15 mouse cellular contexts compared by ENCODE assay signal in genomic region chr1:20306116-20306515, GRCm38 (mm10).
DNase-seq lines count a peak whose midpoint lies in the region; ATAC-seq and TF ChIP-seq lines count a peak whose summit lies in the region.
"Had no signal": no experiment of that assay in that cellular context is flagged by ENCODE, and none has a peak within 500 bp of the region (broad histone marks: within the 10 kb centered on the region; RNA-seq: fewer than 3 reads in every experiment).

No protein-coding gene starts in this region.

- peaks cover 9% of the 10 kb centered on the region; the same call in 1 of the 2 replicates for H3K27me3 ChIP-seq in embryonic facial prominence, embryonic 10.5 days (replicated peaks; ENCODE audit: low read depth, poor library complexity, severe bottlenecking)
- H3K27me3 ChIP-seq: liver, embryonic 13.5 days had no signal

- intact Hi-C loops in gastrocnemius, adult 2 months (cut with DNase I), result no loop called here
- intact Hi-C loops in left cerebral cortex, postnatal 4 days (cut with DNase I), result loop anchor here (5.0 to 10.0 kb wide), 2 partner anchors 1071 to 1099 kb away; partner anchors contain the start of gene Tfap2b
- intact Hi-C loops in left cerebral cortex, postnatal 10 days (cut with DNase I), result loop anchor here (5.0 kb wide), 1 partner anchor 1104 kb away; no protein-coding TSS in a partner anchor

- 49% methylated on average over 3 of the region's 3 CpGs for WGBS in embryonic facial prominence, embryonic 10.5 days

- no peak for ATAC-seq in cerebellum, adult (ENCODE audit: insufficient number of reproducible peaks, low FRiP score, low TSS enrichment)
- ATAC-seq: activated CD4-positive, CD25-positive, alpha-beta regulatory T cell, adult 4 months had no signal

- H3K36me3 ChIP-seq in embryonic facial prominence, embryonic 10.5 days (replicated peaks), result no peaks in the 10 kb centered on the region
- H3K36me3 ChIP-seq: liver, embryonic 13.5 days had no signal

- TF ChIP-seq CTCF in gastrocnemius, adult 2 months (IDR thresholded peaks at IDR 0.05), result peak; percentile 28; the same call in 1 of the 2 replicates

- DNase-seq in gastrocnemius, adult 2 months, result no peak
- DNase-seq in gastrocnemius, adult 8-10 months (ENCODE audit: low spot score in 2 of 2), result no peak
- DNase-seq in left cerebral cortex, postnatal 4 days, result peak; percentile 13
- no peak for DNase-seq in left cerebral cortex, postnatal 10 days (ENCODE audit: extremely low spot score in 1 of 2, low spot score in 2 of 2)
- peak; percentile 16 for DNase-seq in MN1 (ENCODE audit: low spot score)
- DNase-seq in embryonic facial prominence, embryonic 10.5 days (ENCODE audit: low spot score), result peak; percentile 25
- no peak for DNase-seq in kidney, postnatal 14 days
- DNase-seq: cerebellum, adult 9-11 months; heart, adult 18-20 months; kidney, adult 18-20 months; layer of hippocampus, postnatal 36 days; liver, embryonic 13.5 days; lung, postnatal 36 days had no signal

- H3K4me1 ChIP-seq in embryonic facial prominence, embryonic 10.5 days, result peaks cover 20% of the 10 kb centered on the region
- H3K4me1 ChIP-seq: liver, embryonic 13.5 days had no signal

- H3K27ac ChIP-seq in gastrocnemius, adult 2 months, result no peak overlapping the region
- no peak overlapping the region for H3K27ac ChIP-seq in embryonic facial prominence, embryonic 10.5 days (replicated peaks)
- H3K27ac ChIP-seq: liver, embryonic 13.5 days had no signal

- H3K9me3 ChIP-seq in embryonic facial prominence, embryonic 10.5 days, result no peaks in the 10 kb centered on the region
- H3K9me3 ChIP-seq: liver, embryonic 13.5 days had no signal

- H3K4me3 ChIP-seq in gastrocnemius, adult 2 months, result no peak overlapping the region
- H3K4me3 ChIP-seq in embryonic facial prominence, embryonic 10.5 days, result no peak overlapping the region
- H3K4me3 ChIP-seq: liver, embryonic 13.5 days had no signal

Comparison
In these comparisons a context has a peak if more than half of its experiments do, and no peak if none do; other contexts are left out.
1. DNase-seq: peak in left cerebral cortex, postnatal 4 days (single experiment), MN1 (single experiment) and embryonic facial prominence, embryonic 10.5 days (single experiment); none in gastrocnemius, adult 2 months (single experiment), gastrocnemius, adult 8-10 months (0 of 2), left cerebral cortex, postnatal 10 days (0 of 2) and kidney, postnatal 14 days (single experiment).